Comparison of ENCODE assay signal across 18 mouse cellular contexts in genomic region chr5:23521645-23522044, GRCm38 (mm10).
"Had no signal": no experiment of that assay in that cellular context is flagged by ENCODE, and none has a peak within 500 bp of the region (broad histone marks: within the 10 kb centered on the region; RNA-seq: fewer than 3 reads in every experiment).

No protein-coding gene starts in this region.

- H3K27ac ChIP-seq: kidney, embryonic 15.5 days; left cerebral cortex, adult 2 months; liver, embryonic 13.5 days; midbrain, embryonic 10.5 days; midbrain, embryonic 13.5 days; neural tube, embryonic 13.5 days had no signal

- DNase-seq: kidney, postnatal 10 days; kidney, postnatal 36 days; layer of hippocampus, postnatal 36 days; liver, embryonic 13.5 days; lung, adult 2 months; lung, postnatal 14 days; lung, postnatal 4 days; retina, postnatal 1 day; thymus, adult 18-20 months; thymus, postnatal 36 days had no signal

- H3K9me3 ChIP-seq: kidney, embryonic 15.5 days; liver, embryonic 13.5 days; megakaryocyte, embryonic 14.5 days; midbrain, embryonic 10.5 days; midbrain, embryonic 13.5 days; neural tube, embryonic 13.5 days had no signal

- H3K4me3 ChIP-seq: kidney, embryonic 15.5 days; left cerebral cortex, adult 2 months; liver, embryonic 13.5 days; megakaryocyte, embryonic 14.5 days; midbrain, embryonic 10.5 days; midbrain, embryonic 13.5 days; myocyte; neural tube, embryonic 13.5 days had no signal

- ATAC-seq: midbrain, embryonic 13.5 days; midbrain, embryonic 16.5 days had no signal

- H3K27me3 ChIP-seq: kidney, embryonic 15.5 days; liver, embryonic 13.5 days; megakaryocyte, embryonic 14.5 days; midbrain, embryonic 13.5 days; neural tube, embryonic 13.5 days had no signal
